Mouse (Mus musculus): ENCODE results near the gene Plcxd3. TPM values are rescaled to one million over a fixed set of nuclear protein-coding genes. Genes with fewer than 3 reads are reported as not detected.

Plcxd3 gene
- total RNA-seq (2017) = not detected in 2 replicates

DNA sequence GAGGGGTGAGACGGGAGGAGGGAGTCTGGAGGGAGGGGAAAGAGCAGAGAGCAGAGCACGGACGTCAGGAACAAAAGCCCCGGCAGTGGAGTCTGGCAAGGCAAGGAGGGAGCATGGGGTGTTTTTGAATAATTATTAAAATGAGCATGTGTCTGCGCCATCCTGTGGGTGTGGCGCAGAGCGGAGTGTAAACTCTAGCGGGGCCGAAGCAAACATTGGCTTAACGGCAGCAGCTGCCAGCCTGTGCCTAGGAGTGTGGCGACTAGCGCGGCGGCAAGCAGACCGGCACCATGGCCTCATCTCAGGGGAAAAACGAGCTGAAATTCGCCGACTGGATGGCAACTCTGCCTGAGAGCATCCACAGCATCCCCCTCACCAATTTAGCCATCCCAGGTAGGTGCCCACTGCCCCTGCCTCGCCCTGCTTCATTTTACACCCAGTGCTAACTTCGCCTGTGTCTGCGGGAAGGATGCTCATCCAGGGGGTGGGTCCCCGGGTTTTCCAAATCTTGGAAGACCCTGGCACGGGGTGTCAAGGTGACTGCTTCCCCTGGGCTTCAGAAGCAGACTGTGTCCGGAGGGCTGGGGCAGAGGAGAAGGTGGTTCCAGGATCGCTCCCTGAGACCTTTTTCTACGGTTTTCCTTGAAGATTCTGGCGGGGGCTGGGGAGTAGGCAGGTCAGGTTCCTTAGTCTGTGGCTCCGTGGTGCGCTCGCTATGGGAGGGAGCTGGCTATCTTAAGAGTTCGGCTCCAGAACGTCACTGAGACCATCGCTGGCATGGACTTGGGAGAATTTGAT, at the start of gene Plcxd3:
Gene Plcxd3, plus strand, starts transcription at position 69 of the 798 bp plus-strand sequence.
- ATAC-seq (replicated peaks in 1 of 2; ENCODE audit: insufficient read depth in 1 of 2, low FRiP score in 2 of 2, low TSS enrichment in 1 of 2, low read depth in 1 of 2, poor library complexity in 2 of 2, severe bottlenecking in 2 of 2) = no peak

DNA sequence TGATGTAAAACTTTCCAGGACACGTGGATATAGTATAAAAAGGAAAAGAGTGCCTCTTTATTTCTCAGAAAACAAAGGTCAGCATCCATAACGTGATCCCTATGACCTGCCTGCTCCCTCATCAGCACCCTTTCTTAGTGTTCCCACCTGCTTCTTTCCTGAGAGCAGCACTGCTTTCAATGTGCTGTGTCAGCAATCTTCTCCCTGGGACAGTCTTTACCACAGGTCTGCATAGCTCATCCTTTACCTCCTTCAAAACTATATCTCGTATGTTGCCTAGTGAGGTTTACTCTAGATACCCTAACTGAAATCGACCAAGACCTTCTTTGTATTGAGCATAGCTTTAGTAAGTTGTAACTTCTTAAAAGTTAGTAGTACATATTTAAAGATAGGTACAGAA, 43.4 kb upstream of the Plcxd3 start:
- no peak for ATAC-seq (replicated peaks in 1 of 2; ENCODE audit: insufficient read depth in 1 of 2, low FRiP score in 2 of 2, low TSS enrichment in 1 of 2, low read depth in 1 of 2, poor library complexity in 2 of 2, severe bottlenecking in 2 of 2)

DNA sequence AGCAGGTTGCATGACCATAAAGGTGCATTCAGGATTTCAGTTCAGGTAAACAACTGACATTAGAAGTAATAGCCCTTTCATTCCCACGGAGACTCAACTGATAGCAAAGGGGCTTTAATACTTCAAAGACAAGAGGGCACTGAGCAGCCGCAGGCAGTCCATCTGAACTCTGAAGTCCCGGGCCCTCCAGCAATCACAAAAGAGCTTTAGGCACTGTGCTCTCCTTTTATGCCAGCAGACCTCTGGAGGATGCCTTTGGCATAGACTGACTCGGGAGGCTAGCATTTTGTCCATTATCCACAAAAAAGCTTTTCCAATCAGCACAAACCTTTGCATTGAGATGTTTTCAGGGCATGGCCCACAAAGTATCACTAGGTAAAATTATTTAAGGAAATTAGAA, 33.7 kb upstream of the Plcxd3 start:
- no peak for ATAC-seq (replicated peaks in 1 of 2; ENCODE audit: insufficient read depth in 1 of 2, low FRiP score in 2 of 2, low TSS enrichment in 1 of 2, low read depth in 1 of 2, poor library complexity in 2 of 2, severe bottlenecking in 2 of 2)

DNA sequence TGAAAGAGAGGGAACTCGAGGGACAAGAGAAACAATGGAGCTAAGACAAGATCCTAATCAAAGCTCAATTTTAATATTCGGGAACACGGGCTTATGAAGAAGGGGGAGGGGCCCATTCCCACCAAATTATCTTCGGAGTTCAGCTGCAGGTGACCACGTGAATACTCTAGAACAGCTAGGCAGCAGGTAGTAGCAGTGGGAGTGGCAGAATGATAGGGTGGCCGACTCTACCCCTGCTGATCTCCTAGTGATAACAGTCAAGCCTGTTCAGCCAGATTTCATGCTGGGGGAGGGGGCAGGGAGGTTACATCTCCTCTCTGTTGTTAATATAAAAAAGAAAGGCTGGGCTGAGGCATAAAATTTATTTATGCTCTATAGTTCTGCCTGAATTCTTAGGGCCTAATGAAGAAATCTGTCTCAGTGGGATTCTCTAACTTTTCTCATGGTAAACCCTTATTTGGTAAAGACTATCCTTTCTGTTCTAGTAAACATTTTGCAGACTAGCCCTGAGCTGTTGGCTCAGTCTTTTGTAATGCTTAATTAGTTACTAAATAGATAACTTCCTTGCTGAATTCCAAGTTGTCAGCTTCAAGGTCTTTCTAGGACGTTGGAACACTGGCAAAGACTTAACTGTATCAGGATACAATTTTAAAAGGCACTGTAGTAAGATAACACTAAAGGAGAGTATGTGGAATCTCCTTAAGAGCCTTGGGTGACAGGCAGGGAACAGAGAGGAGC, 26.3 kb upstream of the Plcxd3 start:
- ATAC-seq (replicated peaks in 1 of 2; ENCODE audit: insufficient read depth in 1 of 2, low FRiP score in 2 of 2, low TSS enrichment in 1 of 2, low read depth in 1 of 2, poor library complexity in 2 of 2, severe bottlenecking in 2 of 2) = no peak

DNA sequence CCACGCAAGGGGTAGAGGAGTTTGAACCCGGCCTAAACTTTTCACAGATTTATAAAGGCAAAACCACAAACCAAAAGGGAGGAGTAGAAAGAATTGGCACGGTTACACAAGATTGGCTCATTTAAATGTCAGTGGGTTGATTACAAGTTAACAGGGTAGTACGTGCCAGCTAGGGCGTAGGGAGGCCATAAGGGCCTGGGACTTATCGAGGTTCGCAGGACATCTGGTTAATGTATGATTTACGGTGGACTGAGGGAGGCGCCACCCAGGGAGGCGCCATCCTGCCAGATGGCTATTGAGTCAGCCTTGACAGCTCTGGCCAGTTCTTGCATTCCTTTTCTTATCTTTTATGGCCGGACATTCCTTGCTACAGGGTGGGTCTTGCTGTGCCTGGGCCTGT, 18.9 kb upstream of the Plcxd3 start:
- no peak for ATAC-seq (replicated peaks in 1 of 2; ENCODE audit: insufficient read depth in 1 of 2, low FRiP score in 2 of 2, low TSS enrichment in 1 of 2, low read depth in 1 of 2, poor library complexity in 2 of 2, severe bottlenecking in 2 of 2)

DNA sequence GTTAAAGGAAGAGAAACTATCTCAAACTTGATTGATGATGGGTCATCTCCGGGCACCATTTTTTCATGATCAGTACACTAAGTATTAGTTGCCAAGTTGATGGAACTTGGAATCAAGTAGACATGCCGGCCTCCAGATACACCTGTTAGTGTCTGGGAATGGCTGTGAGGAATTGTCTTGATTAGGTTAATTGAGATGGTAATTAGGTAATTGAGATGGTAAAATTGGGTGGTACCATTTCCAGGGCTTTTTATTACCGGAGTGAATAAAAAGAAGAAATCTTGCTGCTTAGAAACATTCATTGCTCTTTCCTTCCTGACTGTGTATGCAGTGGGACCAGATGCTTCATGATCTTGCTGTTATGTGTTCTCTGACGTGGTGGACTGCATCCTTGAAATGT, 17.6 kb upstream of the Plcxd3 start:
- ATAC-seq (replicated peaks in 1 of 2; ENCODE audit: insufficient read depth in 1 of 2, low FRiP score in 2 of 2, low TSS enrichment in 1 of 2, low read depth in 1 of 2, poor library complexity in 2 of 2, severe bottlenecking in 2 of 2) = no peak

DNA sequence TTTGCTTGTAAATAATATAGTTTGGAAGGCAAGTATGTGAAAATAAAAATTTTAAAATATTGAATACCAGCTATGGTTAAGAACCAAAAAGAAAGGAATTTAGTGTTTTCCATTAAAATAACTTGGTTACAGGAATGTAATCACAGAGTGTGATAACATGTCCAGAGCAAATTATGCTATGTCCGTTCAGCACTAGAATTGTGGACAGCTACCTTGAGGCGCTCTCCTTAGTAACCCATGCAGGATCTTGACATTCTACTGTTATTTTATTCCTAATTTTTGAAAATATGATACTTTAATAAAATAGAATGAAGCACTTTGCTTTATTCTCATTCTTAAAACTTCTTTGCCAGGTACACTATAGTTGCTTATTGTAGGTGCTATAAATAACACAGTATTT, 7.5 kb upstream of the Plcxd3 start:
- ATAC-seq (replicated peaks in 1 of 2; ENCODE audit: insufficient read depth in 1 of 2, low FRiP score in 2 of 2, low TSS enrichment in 1 of 2, low read depth in 1 of 2, poor library complexity in 2 of 2, severe bottlenecking in 2 of 2) = no peak

DNA sequence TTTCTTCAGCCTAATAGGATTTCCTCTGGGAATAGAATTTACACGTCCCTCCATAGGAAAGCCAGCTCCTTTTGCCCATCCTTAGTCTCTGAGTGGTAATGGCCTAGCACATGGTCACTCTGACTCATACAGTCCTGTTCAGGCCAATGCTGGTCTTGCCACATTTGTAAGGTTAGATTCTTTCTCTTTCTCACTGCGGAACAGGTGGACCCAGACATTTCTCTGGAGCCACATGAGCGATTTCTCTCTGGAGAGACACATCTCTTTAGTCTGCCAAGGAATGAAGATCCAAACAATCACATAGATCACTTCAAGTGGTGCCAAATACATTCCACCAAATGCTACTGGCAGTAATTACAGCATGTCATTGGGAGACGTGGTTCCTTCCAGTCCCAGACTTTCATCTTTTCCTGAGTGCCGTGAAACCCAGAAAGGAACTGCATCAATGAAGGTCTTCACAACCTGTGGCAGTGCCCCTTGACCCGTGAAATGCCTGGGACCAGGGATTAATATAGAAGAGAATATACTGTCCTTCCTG, 769 bp upstream of the Plcxd3 start:
- no peak for ATAC-seq (replicated peaks in 1 of 2; ENCODE audit: insufficient read depth in 1 of 2, low FRiP score in 2 of 2, low TSS enrichment in 1 of 2, low read depth in 1 of 2, poor library complexity in 2 of 2, severe bottlenecking in 2 of 2)

DNA sequence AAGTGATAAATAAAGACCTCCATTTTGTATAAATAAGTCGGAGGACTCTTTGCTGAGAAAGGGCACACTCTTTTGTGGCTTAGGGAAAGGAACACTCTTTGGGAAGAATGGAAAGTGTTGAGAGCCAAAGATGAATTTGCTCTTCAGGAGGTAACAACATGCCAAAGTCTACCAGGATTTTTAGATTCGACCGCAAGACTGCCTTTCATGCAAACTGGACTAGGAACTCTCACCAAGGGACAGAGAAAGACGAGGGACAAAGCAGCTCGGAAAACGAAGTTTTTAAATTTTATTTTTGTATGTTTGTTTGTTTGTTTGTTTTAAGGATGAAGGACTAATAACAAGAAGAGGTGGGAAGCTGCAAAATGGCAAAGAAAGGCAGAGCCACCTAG, 264 bp upstream of the Plcxd3 start:
- no peak for ATAC-seq (replicated peaks in 1 of 2; ENCODE audit: insufficient read depth in 1 of 2, low FRiP score in 2 of 2, low TSS enrichment in 1 of 2, low read depth in 1 of 2, poor library complexity in 2 of 2, severe bottlenecking in 2 of 2)

DNA sequence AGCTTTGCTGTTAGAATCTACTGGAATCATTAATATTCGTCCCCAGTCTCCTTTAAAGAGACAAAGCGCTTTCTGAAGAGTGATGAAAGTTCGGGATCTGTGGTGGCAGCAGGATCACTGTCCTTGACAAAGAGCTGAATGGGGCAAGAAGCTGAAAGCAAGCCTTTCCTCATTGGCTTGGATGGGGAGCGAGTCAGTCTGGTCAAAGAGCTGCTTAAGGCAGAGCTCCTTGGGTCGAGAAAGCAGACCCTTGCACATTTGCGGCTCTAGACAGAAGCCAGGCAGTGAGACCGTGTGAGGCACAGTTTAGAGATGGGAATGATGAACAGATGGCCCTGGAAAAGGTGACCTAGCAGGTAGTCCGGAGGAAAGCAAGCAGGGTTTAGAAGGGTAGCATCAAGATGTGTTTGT, 935 bp downstream of the Plcxd3 start:
- ATAC-seq (replicated peaks in 1 of 2; ENCODE audit: insufficient read depth in 1 of 2, low FRiP score in 2 of 2, low TSS enrichment in 1 of 2, low read depth in 1 of 2, poor library complexity in 2 of 2, severe bottlenecking in 2 of 2) = no peak

DNA sequence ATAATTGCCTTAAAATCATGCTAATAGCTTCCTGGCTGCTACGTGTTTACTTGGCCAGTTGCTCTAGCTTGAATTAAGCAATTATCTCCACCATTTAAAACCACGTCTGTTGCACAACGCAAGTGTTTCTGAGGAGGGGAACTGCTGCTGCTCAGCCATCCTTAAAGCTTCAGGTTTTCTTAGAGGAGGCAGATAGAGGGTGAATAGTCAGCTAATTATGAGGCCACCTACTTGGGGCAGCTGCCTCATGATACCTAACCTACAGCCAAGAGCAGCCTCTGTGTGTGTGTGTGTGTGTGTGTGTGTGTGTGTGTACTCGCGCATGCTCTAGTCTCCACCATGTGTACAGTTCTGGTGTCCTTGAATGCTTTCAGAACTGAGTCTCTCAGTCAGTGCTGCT, 3.5 kb downstream of the Plcxd3 start:
- no peak for ATAC-seq (replicated peaks in 1 of 2; ENCODE audit: insufficient read depth in 1 of 2, low FRiP score in 2 of 2, low TSS enrichment in 1 of 2, low read depth in 1 of 2, poor library complexity in 2 of 2, severe bottlenecking in 2 of 2)

DNA sequence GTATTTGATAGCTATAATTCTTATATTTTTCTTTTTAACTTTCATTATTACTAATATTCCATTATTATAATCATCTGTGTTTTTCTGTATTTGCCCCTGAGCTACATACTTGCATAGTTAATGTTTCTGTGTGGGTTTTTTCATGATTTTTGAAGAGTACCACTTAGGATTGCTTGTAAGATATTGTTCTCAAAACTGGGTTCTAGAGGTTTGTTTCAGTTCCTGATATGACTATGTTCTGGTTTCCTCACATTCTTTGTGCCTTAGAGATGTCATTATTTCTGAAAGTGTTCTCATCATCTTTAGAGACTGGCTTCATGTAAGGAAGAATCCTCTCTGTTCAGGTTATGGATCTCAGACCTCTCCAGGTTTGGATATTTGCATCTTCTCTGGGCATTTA, 12.5 kb downstream of the Plcxd3 start:
- no peak for ATAC-seq (replicated peaks in 1 of 2; ENCODE audit: insufficient read depth in 1 of 2, low FRiP score in 2 of 2, low TSS enrichment in 1 of 2, low read depth in 1 of 2, poor library complexity in 2 of 2, severe bottlenecking in 2 of 2)

DNA sequence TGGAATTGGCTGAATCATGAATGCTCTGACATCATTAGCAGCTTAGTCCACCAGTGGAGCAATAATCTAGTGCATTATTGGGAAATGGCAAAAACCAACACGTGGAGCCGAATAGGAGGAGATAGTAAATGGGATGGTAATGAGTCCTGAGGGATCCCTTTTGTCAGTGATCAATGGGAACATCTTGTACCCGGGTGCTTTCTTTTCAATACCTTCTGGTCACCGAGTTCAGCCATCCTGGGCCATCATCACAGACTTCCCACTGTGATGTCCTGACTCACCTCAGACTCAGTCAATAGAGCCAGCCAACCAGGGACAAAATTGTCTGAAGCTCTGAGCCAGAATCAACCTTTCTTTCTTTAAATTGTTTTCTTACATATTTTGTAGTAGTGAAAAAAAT, 24.8 kb downstream of the Plcxd3 start:
- ATAC-seq (replicated peaks in 1 of 2; ENCODE audit: insufficient read depth in 1 of 2, low FRiP score in 2 of 2, low TSS enrichment in 1 of 2, low read depth in 1 of 2, poor library complexity in 2 of 2, severe bottlenecking in 2 of 2) = no peak

DNA sequence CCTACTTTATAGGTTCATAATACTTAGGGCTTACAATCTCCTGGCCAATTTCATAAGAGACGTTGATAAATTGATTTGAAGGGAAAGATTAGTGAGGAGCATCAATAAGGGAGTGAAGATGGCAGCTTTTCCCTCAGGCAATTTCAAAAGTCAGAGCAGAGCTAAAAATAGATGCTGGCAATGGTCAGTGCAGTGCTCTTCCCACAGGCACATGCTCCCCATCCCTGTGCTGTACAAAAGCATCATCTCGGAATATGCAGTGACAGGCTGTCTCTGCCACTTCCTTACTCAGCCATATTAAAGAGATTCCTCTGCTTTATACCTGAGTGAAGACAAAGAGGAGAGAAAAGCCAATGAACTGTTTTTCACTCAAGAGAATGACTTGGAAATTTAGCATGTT, 36.0 kb downstream of the Plcxd3 start:
- ATAC-seq (replicated peaks in 1 of 2; ENCODE audit: insufficient read depth in 1 of 2, low FRiP score in 2 of 2, low TSS enrichment in 1 of 2, low read depth in 1 of 2, poor library complexity in 2 of 2, severe bottlenecking in 2 of 2) = no peak

DNA sequence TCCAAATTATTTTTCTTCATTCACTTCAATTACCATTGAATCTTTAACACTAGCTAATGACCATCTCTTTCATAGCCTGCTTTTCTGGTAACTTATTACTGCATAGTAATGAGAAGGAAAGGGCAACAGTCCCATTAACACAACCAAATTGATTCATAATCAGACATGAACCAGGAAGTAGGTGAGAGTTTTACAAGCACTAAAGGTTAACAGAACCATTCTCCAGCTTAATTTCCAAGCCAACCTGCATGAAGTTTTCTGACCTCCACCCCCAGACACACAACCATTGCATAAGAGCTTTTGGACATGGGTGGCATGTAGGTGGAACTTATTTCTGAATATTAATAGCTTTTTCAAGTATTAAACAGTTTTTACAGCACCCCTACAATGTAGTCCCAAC, 64.8 kb downstream of the Plcxd3 start:
- no peak for ATAC-seq (replicated peaks in 1 of 2; ENCODE audit: insufficient read depth in 1 of 2, low FRiP score in 2 of 2, low TSS enrichment in 1 of 2, low read depth in 1 of 2, poor library complexity in 2 of 2, severe bottlenecking in 2 of 2)

DNA sequence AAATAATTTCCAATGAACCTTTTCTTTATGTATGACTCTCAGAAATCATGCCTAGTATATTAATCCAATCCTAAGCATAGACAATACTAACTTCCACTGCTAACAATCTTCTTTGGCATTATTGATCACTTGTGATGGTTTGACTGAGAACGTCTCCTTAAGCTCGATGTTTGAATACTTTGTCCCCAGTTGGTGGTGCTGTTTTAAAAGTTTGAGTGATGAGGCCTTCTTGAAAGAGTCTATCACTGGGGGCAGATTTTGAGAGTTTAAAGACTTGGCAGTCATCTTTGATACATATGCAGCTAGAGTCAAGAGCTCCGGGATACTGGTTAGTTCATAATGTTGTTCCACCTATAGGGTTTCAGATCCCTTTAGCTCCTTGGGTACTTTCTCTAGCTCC, 120.9 kb downstream of the Plcxd3 start:
- ATAC-seq (replicated peaks in 1 of 2; ENCODE audit: insufficient read depth in 1 of 2, low FRiP score in 2 of 2, low TSS enrichment in 1 of 2, low read depth in 1 of 2, poor library complexity in 2 of 2, severe bottlenecking in 2 of 2) = no peak

DNA sequence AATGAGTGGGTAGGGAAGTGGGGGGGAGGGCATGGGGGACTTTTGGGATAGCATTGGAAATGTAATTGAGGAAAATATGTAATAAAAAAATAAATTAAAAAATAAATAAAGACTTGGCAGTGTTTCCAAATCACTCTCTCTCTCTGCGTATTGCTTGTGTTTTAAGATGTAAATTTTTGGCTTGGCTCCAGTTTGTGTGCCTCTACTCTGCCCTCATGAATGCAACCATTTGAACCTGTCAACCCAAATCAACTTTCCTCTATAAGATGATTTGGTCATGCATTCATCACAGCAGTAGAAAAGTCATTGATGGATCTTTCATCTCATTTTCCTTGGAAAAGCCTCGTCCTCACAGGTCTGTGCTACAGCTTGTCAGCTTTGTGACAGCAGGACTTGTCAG, 121.7 kb downstream of the Plcxd3 start:
- no peak for ATAC-seq (replicated peaks in 1 of 2; ENCODE audit: insufficient read depth in 1 of 2, low FRiP score in 2 of 2, low TSS enrichment in 1 of 2, low read depth in 1 of 2, poor library complexity in 2 of 2, severe bottlenecking in 2 of 2)

DNA sequence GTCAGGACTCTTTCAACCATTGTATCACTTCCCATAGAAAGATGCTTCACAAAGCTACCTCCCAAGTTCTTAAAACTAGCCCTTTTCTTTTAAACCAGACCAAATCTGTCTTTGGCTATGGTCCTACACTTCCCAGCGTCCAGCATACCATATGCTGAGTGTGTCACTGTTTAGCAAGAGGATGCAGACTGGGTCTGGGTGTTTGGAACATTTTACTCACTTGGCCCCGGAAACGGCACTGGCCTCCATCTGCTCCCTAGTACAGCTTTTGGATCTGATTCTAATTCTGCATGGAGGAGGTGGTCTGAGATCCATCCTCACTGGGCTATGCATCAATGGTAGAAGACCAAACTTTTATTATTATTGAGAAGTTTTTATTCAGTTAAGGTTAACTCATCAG, 122.7 kb downstream of the Plcxd3 start:
- no peak for ATAC-seq (replicated peaks in 1 of 2; ENCODE audit: insufficient read depth in 1 of 2, low FRiP score in 2 of 2, low TSS enrichment in 1 of 2, low read depth in 1 of 2, poor library complexity in 2 of 2, severe bottlenecking in 2 of 2)

DNA sequence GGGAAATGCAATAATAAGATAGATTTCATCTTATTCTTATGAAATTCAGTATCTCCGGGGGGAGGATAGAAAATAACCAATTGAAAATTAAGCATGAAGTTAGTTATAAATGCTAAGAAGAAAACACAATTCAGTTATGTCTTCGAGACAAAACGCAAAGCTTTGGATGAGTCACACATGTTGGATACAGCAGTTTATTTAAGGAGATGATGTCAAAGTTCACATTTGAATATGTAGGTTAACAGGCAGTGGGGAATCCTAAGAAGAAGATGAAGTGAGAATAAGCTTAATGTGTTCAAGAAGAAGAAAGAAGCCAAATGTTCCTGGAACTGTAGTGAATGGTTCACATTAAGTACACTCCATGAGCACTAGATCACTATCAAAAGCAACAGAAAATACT, 128.1 kb downstream of the Plcxd3 start:
- ATAC-seq (replicated peaks in 1 of 2; ENCODE audit: insufficient read depth in 1 of 2, low FRiP score in 2 of 2, low TSS enrichment in 1 of 2, low read depth in 1 of 2, poor library complexity in 2 of 2, severe bottlenecking in 2 of 2) = no peak
